ENCODE assay signal across 8 mouse cellular contexts in genomic region chr5:140418106-140418488, GRCm38 (mm10). TPM values are rescaled to one million over a fixed set of nuclear protein-coding genes. Genes with fewer than 3 reads are reported as not detected.
DNase-seq lines count a peak whose midpoint lies in the region; ATAC-seq and TF ChIP-seq lines count a peak whose summit lies in the region.

No protein-coding gene starts in this region.

- peak overlapping the region; percentile 95 for H3K4me3 ChIP-seq in cerebellum, adult 2 months (replicated peaks; ENCODE audit: insufficient read depth, low read depth, low read length)
- H3K4me3 ChIP-seq in testis, adult 2 months (ENCODE audit: control insufficient read depth, low read depth, low read length) = peak overlapping the region; percentile 99
- peak overlapping the region; percentile 100 for H3K4me3 ChIP-seq in intestine, embryonic 15.5 days (replicated peaks)
- H3K4me3 ChIP-seq in midbrain, embryonic 13.5 days (replicated peaks) = peak overlapping the region; percentile 100

- H3K36me3 ChIP-seq in testis, adult 2 months (ENCODE audit: control insufficient read depth, insufficient read depth, low read length) = peaks cover 1% of the 10 kb centered on the region; the same call in 1 of the 2 replicates
- no peaks in the 10 kb centered on the region for H3K36me3 ChIP-seq in intestine, embryonic 15.5 days
- peaks cover 8% of the 10 kb centered on the region for H3K36me3 ChIP-seq in midbrain, embryonic 13.5 days

- peak overlapping the region; percentile 65 for H3K9ac ChIP-seq in intestine, embryonic 15.5 days
- peak overlapping the region; percentile 99 for H3K9ac ChIP-seq in midbrain, embryonic 13.5 days (replicated peaks)

- H3K9me3 ChIP-seq in intestine, embryonic 15.5 days = no peaks in the 10 kb centered on the region
- H3K9me3 ChIP-seq in midbrain, embryonic 13.5 days = no peaks in the 10 kb centered on the region

- H3K4me1 ChIP-seq in cerebellum, adult 2 months (ENCODE audit: control insufficient read depth, insufficient read depth, low read length) = peaks cover 7% of the 10 kb centered on the region; the same call in 1 of the 2 replicates
- peaks cover 9% of the 10 kb centered on the region for H3K4me1 ChIP-seq in testis, adult 2 months (ENCODE audit: control insufficient read depth, insufficient read depth, low read length)
- peaks cover 12% of the 10 kb centered on the region for H3K4me1 ChIP-seq in intestine, embryonic 15.5 days (replicated peaks)
- H3K4me1 ChIP-seq in midbrain, embryonic 13.5 days (replicated peaks) = peaks cover 37% of the 10 kb centered on the region

- no peak for TF ChIP-seq POLR2A in cerebellum, adult 2 months (IDR thresholded peaks at IDR 0.05; ENCODE audit: borderline replicate concordance, insufficient read depth, low read length)
- TF ChIP-seq POLR2A in testis, adult 2 months (IDR thresholded peaks at IDR 0.05; ENCODE audit: control insufficient read depth, low read depth, low read length) = no peak

- WGBS in cerebellum, adult 2 months = under 1% methylated on average over 12 of the region's 12 CpGs
- 0% methylated on average over 12 of the region's 12 CpGs for whole genome bisulfite sequencing in intestine, embryonic 15.5 days
- 1% methylated on average over 12 of the region's 12 CpGs for WGBS in midbrain, embryonic 13.5 days

- H3K27ac ChIP-seq in cerebellum, adult 2 months (ENCODE audit: insufficient read depth, low read length) = peak overlapping the region; percentile 79
- peak overlapping the region; percentile 98 for H3K27ac ChIP-seq in testis, adult 2 months (ENCODE audit: control insufficient read depth, insufficient read depth, low read depth, low read length)
- H3K27ac ChIP-seq in intestine, embryonic 15.5 days = peak overlapping the region; percentile 95
- peak overlapping the region; percentile 93 for H3K27ac ChIP-seq in midbrain, embryonic 13.5 days

- TF ChIP-seq CTCF in cerebellum, adult 2 months (IDR thresholded peaks at IDR 0.05; ENCODE audit: borderline replicate concordance, insufficient read depth, low read depth, low read length) = no peak
- TF ChIP-seq CTCF in testis, adult 2 months (IDR thresholded peaks at IDR 0.05; ENCODE audit: control insufficient read depth, insufficient read depth, insufficient replicate concordance, low read depth, low read length) = no peak

- H3K27me3 ChIP-seq in cerebellum, adult 2 months (ENCODE audit: control insufficient read depth, insufficient read depth, low read length) = no peaks in the 10 kb centered on the region
- no peaks in the 10 kb centered on the region for H3K27me3 ChIP-seq in testis, adult 2 months (ENCODE audit: control insufficient read depth, insufficient read depth, low read length)
- no peaks in the 10 kb centered on the region for H3K27me3 ChIP-seq in intestine, embryonic 15.5 days (replicated peaks)
- no peaks in the 10 kb centered on the region for H3K27me3 ChIP-seq in midbrain, embryonic 13.5 days

- H3K4me2 ChIP-seq in intestine, embryonic 15.5 days (replicated peaks) = peak overlapping the region; percentile 78
- peak overlapping the region; percentile 96 for H3K4me2 ChIP-seq in midbrain, embryonic 13.5 days (replicated peaks)

- ATAC-seq in intestine, embryonic 15.5 days = peak; percentile 29; the same call in 1 of the 2 replicates
- ATAC-seq in midbrain, embryonic 13.5 days = peak; percentile 24

- DNase-seq in cerebellum, adult 2 months = no peak
- DNase-seq in cerebellum, postnatal 14 days = no peak
- no peak for DNase-seq in testis, postnatal 10 days (ENCODE audit: low spot score)
- DNase-seq in spleen, postnatal 4 days (ENCODE audit: low spot score in 2 of 2) = no peak
- no peak for DNase-seq in thymus, postnatal 0 days (ENCODE audit: low spot score)

RNA-seq across cellular contexts. Expression of gene Eif3b, which starts 1.0 kb away (rescaled TPM):
- polyA plus RNA-seq in cerebellum, adult 2 months (2012; rRNA removed) = 71.2 and 74.3 TPM in 2 replicates
- polyA plus RNA-seq in testis, adult 2 months (2012; rRNA removed) = 249 and 275 TPM in 2 replicates
- 127 and 142 TPM in 2 replicates for polyA plus RNA-seq in intestine, embryonic 15.5 days (2015; fragmentation: Nextera tagmentation; extraction: Ambion mirVana)
- 71.4 and 92.6 TPM in 2 replicates for polyA plus RNA-seq in midbrain, embryonic 13.5 days (2015; fragmentation: Nextera tagmentation; extraction: Ambion mirVana)
- 99.8 and 114 TPM in 2 replicates for polyA plus RNA-seq in thymus, postnatal 0 days (2015; fragmentation: Nextera tagmentation; extraction: Ambion mirVana)

RNA-seq across cellular contexts. Expression of gene Gm4869, which starts 27.3 kb away (rescaled TPM):
- polyA plus RNA-seq in cerebellum, adult 2 months (2012; rRNA removed) = not detected in 2 replicates
- 0.14 and 0.16 TPM in 2 replicates for polyA plus RNA-seq in testis, adult 2 months (2012; rRNA removed)
- polyA plus RNA-seq in intestine, embryonic 15.5 days (2015; fragmentation: Nextera tagmentation; extraction: Ambion mirVana) = not detected in 2 replicates
- polyA plus RNA-seq in midbrain, embryonic 13.5 days (2015; fragmentation: Nextera tagmentation; extraction: Ambion mirVana) = not detected in 2 replicates
- polyA plus RNA-seq in thymus, postnatal 0 days (2015; fragmentation: Nextera tagmentation; extraction: Ambion mirVana) = not detected in 2 replicates

RNA-seq across cellular contexts. Expression of gene Snx8, which starts 29.0 kb away (rescaled TPM):
- 15.2 and 15.4 TPM in 2 replicates for polyA plus RNA-seq in cerebellum, adult 2 months (2012; rRNA removed)
- polyA plus RNA-seq in testis, adult 2 months (2012; rRNA removed) = 3.8 and 4.3 TPM in 2 replicates
- 23.0 and 27.2 TPM in 2 replicates for polyA plus RNA-seq in intestine, embryonic 15.5 days (2015; fragmentation: Nextera tagmentation; extraction: Ambion mirVana)
- polyA plus RNA-seq in midbrain, embryonic 13.5 days (2015; fragmentation: Nextera tagmentation; extraction: Ambion mirVana) = 25.2 and 26.4 TPM in 2 replicates
- 6.3 and 6.5 TPM in 2 replicates for polyA plus RNA-seq in thymus, postnatal 0 days (2015; fragmentation: Nextera tagmentation; extraction: Ambion mirVana)
